Mouse (Mus musculus): ENCODE measurements around the gene Hist1h4c.
"Not testable (repeated sequence)": the region's sequence is repeated elsewhere in the genome, so short reads cannot be mapped to it uniquely, and the experiment has no call there.

The Hist1h4c gene

DNA sequence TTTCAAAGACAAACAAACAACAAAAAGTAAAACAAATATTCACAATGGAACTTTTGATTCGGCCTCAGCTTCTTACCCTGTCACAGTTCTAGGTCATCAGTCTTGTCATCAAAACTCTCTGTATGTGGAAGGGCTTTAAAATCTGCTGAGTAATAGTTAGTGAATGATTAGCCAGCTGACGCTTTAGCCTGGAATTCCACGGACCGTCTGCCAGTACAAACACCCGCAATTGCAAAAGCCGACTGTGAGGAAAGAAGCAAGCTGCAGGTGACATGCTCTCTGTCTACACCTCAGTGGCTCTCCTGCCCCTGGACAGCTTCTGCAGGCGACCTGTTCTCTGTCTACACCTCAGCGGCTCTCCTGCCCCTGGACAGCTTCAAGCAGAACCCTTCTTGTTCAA lies 32.2 kb upstream of the Hist1h4c start:
- in situ Hi-C loops (cut with MboI, MseI), result loop anchor here in 1 of 2 experiments (5.0 kb wide), 1 partner anchor 38 kb away; no protein-coding TSS in a partner anchor

- in situ Hi-C loops (cut with MboI, MseI), result loop anchor here in 1 of 2 experiments (5.0 kb wide), 2 partner anchors 37 to 97 kb away; no protein-coding TSS in a partner anchor
These were observed 31.5 kb upstream of the Hist1h4c start for GRCm38 (mm10) chr13:23729706-23730105.

- in situ Hi-C loops (cut with MboI, MseI), result loop anchor here in 1 of 2 experiments (5.0 kb wide), 1 partner anchor 97 kb away; no protein-coding TSS in a partner anchor
These were observed 30.9 kb upstream of the Hist1h4c start for GRCm38 (mm10) chr13:23729192-23729525.

GRCm38 (mm10) chr13:23728472-23729191 lies 30.4 kb upstream of the Hist1h4c start:
- in situ Hi-C loops (cut with MboI, MseI), result loop anchor here in 1 of 2 experiments (5.0 kb wide), 1 partner anchor 96 kb away; no protein-coding TSS in a partner anchor

DNA sequence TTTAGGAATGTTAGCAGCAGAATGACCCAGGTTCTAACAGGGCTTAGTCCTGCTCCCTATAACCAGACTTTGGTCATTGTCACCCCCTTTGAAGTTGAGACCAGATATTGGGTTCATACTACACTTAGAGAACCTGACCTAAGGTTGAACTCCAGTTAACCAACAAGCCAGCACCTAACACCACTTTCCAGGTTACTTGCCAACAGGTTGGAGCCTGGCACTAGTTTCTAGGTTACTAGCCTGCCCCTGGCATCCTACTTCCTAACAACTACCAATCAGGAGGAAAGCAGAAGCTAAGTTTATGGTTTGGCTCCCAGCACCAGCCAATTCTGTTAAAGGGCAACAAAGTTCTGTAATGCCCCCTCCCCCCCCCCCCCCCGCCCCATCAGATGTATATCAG lies 27.0 kb upstream of the Hist1h4c start:
- in situ Hi-C loops (cut with MboI, MseI), result loop anchor here in 1 of 2 experiments (5.0 kb wide), 1 partner anchor 93 kb away; no protein-coding TSS in a partner anchor

GRCm38 (mm10) chr13:23724239-23724638 lies 26.0 kb upstream of the Hist1h4c start:
- in situ Hi-C loops (cut with MboI, MseI), result no loop called here

GRCm38 (mm10) chr13:23717593-23718245 lies 19.5 kb upstream of the Hist1h4c start:
- in situ Hi-C loops (cut with MboI, MseI), result not testable (repeated sequence)

DNA sequence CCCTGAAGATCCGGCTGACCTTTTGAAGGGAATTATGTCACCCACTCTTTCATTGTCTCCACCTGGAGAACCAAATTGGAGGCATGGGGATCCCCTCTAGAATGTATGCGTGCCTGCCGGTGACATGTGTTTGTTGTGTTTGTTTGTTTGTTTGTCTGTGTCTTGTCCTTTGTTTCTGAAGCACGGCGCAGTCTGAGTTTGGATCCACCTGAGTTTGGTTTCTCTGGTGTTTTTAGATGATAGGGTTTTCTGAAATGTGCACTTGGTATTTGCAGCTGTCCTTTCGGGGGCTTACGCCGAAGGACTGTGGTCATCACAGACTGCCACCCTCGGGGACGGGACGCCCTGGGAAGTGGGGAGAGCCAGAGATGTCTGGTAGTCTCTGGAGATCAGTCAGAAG lies 18.9 kb upstream of the Hist1h4c start:
- in situ Hi-C loops (cut with MboI, MseI), result no loop called here

- in situ Hi-C loops (cut with MboI, MseI), result no loop called here
These were observed 18.2 kb upstream of the Hist1h4c start for GRCm38 (mm10) chr13:23716261-23717042.

- in situ Hi-C loops (cut with MboI, MseI), result no loop called here
These were observed 12.3 kb upstream of the Hist1h4c start, which contains the start of gene Hfe for GRCm38 (mm10) chr13:23710374-23711089. Gene Hfe, minus strand, starts transcription at chr13:23710854.

GRCm38 (mm10) chr13:23709714-23710373 lies 11.6 kb upstream of the Hist1h4c start:
- in situ Hi-C loops (cut with MboI, MseI), result no loop called here

DNA sequence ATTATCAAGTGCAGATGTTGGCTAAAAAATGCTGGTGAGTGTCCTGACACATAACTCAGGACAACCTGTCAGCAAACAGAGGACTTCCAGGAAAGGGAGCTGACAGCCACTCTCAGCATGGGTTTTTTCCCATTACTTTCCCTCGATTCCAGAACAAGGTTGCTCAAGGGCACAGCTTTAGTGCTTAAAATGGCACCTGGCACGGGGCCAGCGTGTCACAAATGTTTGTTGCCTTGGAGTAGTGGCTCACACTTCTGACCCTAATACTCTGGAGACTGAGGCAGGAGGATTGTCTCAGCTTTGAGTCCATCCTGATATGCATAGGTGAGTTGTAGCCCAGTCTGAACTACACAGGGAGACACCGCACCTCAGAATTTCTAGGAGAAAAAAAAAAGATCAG lies 10.4 kb upstream of the Hist1h4c start:
- in situ Hi-C loops (cut with MboI, MseI), result no loop called here

- in situ Hi-C loops (cut with MboI, MseI), result no loop called here
These were observed 9.8 kb upstream of the Hist1h4c start for GRCm38 (mm10) chr13:23708041-23708440.

DNA sequence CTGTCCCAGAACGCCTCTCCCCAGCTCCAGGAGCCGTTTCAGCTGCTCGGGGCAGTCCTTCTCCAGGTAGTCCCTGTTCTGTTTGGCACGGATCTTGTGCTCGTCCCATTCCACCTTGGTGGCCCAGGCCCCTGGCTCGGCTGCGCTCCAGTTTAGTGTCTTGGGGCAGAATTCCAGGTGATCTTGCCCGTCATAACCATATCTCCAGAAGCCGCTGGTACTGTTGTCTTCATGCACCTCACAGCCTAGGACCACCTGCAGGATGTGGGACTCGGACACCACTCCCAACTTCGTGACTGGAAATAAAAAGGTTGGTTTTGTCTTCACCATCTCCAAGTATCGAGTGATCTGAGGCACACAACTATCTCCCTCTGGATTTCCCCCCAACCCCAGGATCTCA lies 8.5 kb upstream of the Hist1h4c start:
- in situ Hi-C loops (cut with MboI, MseI), result no loop called here

DNA sequence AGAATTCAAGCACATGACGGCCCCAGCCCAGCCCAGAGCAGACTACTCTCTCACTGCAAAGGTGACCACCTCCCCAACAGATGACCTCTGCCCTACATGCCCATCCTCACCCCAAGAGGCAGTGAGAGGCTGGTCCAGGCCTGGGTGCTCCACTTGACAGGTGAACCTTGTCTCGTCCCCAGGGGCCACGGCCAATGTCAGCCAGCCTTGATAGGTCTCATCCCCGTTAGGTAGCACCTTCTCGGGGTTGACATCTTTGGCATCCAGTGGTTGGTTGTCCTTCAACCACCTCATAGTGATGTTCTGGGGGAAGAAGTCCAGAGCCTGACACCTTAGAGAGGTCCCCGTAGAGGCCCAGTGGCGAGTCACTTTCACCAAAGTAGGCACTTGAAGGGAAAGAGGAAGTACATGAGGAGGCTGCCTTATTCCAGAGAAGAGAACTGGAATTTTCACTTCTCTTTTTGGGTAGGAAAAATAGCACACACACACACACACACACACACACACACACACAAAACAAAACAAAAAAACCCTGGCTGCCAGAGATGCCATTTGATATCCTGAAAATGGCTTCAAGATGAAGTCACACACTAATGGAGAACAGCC lies 7.6 kb upstream of the Hist1h4c start:
- in situ Hi-C loops (cut with MboI, MseI), result no loop called here

DNA sequence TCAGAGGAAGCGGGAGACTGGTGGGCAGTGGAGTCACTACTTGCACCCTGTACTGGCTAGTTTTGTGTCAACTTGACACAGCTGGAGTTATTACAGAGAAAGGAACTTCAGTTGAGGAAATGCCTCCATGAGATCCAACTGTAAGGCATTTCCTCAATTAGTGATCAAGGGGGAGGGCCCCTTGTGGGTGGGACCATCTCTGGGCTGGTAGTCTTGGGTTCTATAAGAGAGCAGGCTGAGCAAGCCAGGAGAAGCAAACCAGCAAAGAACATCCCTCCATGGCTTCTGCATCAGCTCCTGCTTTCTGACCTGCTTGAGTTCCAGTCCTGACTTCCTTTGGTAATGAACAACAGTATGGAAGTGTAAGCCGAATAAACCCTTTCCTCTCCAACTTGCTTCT lies 4.5 kb upstream of the Hist1h4c start:
- in situ Hi-C loops (cut with MboI, MseI), result loop anchor here in 1 of 2 experiments (5.0 kb wide), 1 partner anchor 34 kb away; the partner anchor contains the start of gene Hist1h1c

DNA sequence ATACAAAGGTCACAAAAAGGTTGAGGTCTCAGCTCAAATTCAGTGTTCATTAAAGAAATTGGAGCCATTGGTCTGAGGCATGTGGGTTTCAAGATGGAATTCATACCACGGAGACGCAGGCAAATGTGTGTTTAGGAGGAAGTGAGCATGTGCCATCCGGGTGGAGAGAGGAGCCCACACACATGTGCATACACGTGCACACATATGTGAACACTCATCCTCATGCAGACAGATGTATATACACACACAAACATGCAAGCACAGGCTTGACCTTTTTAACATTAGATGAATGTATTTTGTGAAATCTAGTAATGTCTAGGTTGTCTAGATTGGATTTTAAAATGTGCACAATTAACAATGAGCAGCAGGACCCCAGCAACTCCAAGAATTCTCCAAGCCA lies 4.0 kb upstream of the Hist1h4c start:
- in situ Hi-C loops (cut with MboI, MseI), result loop anchor here in 1 of 2 experiments (5.0 kb wide), 1 partner anchor 35 kb away; the partner anchor contains the start of gene Hist1h1c

DNA sequence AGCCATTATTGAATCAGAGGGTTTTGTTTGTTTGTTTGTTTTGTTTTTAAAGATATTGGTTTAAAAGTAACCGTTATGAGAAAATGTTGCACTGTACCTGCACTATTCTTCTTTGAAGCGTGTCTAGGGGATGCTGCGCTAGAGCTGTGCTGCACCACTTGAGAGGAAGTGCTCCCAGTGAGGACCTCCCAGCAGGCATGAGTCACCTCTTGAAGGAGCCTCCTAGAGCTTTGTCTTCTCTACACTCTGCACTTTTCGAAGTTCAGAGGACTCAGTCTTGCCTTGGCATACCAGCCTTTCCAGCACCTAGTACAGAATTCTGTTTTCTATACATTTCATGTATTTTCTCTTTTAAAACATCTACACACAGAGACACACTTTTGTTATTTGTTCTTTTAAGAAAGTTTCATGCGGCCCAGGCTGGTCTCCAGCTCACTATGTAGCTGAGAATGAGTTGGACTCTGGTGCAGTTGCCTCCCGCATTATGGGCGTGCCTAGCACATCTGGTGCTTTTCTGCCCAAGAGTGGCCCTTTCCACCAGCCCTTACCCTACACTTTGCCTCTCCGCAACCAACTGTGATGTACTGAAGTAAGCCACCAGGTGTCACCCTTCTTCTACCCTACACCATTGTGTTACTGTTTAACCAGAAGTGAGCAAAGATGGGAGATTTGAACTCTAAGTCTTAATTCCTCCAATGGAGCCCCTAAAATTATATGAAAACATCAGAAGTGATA lies 2.7 kb upstream of the Hist1h4c start:
- in situ Hi-C loops (cut with MboI, MseI), result loop anchor here in 1 of 2 experiments (5.0 kb wide), 1 partner anchor 36 kb away; the partner anchor contains the start of gene Hist1h1c

DNA sequence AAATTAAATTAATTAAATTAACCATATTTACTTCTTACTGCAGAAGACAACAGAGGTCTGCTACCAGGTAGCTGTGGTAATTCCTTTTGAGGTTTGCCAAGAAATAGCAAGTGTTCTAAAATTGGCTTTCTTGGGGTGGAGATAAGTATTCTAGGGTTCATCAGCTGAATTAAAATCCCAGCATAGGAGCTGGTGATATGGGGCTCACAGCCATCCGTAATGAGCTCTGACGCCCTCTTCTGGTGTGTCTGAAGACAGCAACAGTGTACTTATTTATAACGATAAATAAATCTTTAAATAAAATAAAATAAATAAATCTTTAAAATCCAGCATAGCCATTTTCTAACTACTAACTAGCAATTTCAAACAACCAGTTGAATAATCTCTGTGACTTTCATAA lies 1.5 kb upstream of the Hist1h4c start:
- in situ Hi-C loops (cut with MboI, MseI), result loop anchor here in 1 of 2 experiments (5.0 kb wide), 1 partner anchor 38 kb away; the partner anchor contains the start of gene Hist1h1c

All from T-helper 17 cell (primary cell).